Mouse (Mus musculus): ENCODE results near the gene Tgm2. TPM values are rescaled to one million over a fixed set of nuclear protein-coding genes. Genes with fewer than 3 reads are reported as not detected.

The Tgm2 gene
- polyA plus RNA-seq, 1 experiment, result 5.6 TPM

- no peak for TF ChIP-seq FLI1 (IDR thresholded peaks at IDR 0.05; ENCODE audit: low read length)
- no peak for TF ChIP-seq GATA1 (IDR thresholded peaks at IDR 0.05; ENCODE audit: borderline replicate concordance, low read length)
- peaks cover 86% of the 10 kb centered on the region for H3K27me3 ChIP-seq (replicated peaks)
- peaks cover 15% of the 10 kb centered on the region for H3K9me3 ChIP-seq
- H3K36me3 ChIP-seq (replicated peaks; ENCODE audit: low read length), result peaks cover 2% of the 10 kb centered on the region
- H3K4me1 ChIP-seq, result peaks cover 49% of the 10 kb centered on the region
- H3K4me3 ChIP-seq (replicated peaks), result no peak overlapping the region
These were observed 10.3 kb upstream of the Tgm2 start for GRCm38 (mm10) chr2:158156487-158156886.

GRCm38 (mm10) chr2:158155615-158156014, 9.4 kb upstream of the Tgm2 start:
- H3K27me3 ChIP-seq (replicated peaks), result peaks cover 85% of the 10 kb centered on the region

DNA sequence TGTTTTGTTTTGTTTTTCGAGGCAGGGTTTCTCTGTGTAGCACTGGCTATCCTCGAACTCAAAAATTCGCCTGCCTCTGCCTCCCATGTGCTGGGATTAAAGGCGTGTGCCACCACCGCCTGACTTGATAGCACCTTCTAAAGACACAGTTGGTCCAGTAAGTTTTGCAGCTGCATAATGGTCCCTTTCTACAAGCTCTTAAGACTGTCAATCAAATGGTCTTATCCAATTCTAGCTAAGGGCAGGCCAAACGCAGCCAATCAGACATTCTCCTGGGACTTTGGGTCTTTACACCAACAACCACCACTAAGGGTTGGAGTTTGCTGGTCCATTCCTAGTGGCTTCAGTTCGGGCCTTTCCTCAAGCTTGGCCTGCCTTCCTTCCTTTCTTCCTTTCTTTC, 8.9 kb upstream of the Tgm2 start:
- TF ChIP-seq FLI1 (IDR thresholded peaks at IDR 0.05; ENCODE audit: low read length), result no peak
- Histone ChIP-seq H3K27me3 (replicated peaks) (peaks cover 85% of the 10 kb centered on the region), H3K4me3 (replicated peaks) (no peak overlapping the region), H3K9me3 (peaks cover 26% of the 10 kb centered on the region), H3K36me3 (replicated peaks; ENCODE audit: low read length) (peaks cover 5% of the 10 kb centered on the region), H3K4me1 (peaks cover 35% of the 10 kb centered on the region)

More at GRCm38 (mm10) chr2:158155615-158156014, 9.4 kb upstream of the Tgm2 start:
- Histone ChIP-seq H3K36me3 (replicated peaks; ENCODE audit: low read length) (peaks cover 5% of the 10 kb centered on the region), H3K4me1 (peaks cover 41% of the 10 kb centered on the region), H3K9me3 (peaks cover 22% of the 10 kb centered on the region), H3K4me3 (replicated peaks) (no peak overlapping the region)
- TF ChIP-seq FLI1 (IDR thresholded peaks at IDR 0.05; ENCODE audit: low read length) (no peak), GATA1 (IDR thresholded peaks at IDR 0.05; ENCODE audit: borderline replicate concordance, low read length) (no peak)

DNA sequence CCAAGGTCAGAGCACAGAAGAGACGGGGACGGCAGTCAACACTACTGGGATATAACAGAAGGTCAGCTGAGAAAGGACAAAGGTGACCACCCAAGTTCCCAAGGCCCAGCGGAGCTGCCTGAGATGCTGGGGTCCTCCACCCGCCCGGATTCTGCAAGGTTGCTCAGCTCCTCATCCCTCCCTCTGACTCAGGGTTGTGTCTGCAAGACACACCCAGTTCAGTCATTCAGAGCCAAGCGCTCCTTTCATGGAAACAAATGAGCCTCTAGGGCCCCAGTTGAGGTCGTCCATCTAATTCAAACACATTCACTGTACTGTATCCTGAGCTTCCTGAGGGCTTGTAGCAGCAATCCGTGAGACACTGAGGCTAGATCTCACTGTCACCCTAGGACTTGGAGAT, 8.4 kb upstream of the Tgm2 start:
- peaks cover 89% of the 10 kb centered on the region for H3K27me3 ChIP-seq (replicated peaks)
- peaks cover 5% of the 10 kb centered on the region for H3K36me3 ChIP-seq (replicated peaks; ENCODE audit: low read length)
- TF ChIP-seq FLI1 (IDR thresholded peaks at IDR 0.05; ENCODE audit: low read length) (no peak), GATA1 (IDR thresholded peaks at IDR 0.05; ENCODE audit: borderline replicate concordance, low read length) (no peak)
- H3K4me3 ChIP-seq (replicated peaks), result no peak overlapping the region
- peaks cover 31% of the 10 kb centered on the region for H3K4me1 ChIP-seq
- peaks cover 29% of the 10 kb centered on the region for H3K9me3 ChIP-seq

DNA sequence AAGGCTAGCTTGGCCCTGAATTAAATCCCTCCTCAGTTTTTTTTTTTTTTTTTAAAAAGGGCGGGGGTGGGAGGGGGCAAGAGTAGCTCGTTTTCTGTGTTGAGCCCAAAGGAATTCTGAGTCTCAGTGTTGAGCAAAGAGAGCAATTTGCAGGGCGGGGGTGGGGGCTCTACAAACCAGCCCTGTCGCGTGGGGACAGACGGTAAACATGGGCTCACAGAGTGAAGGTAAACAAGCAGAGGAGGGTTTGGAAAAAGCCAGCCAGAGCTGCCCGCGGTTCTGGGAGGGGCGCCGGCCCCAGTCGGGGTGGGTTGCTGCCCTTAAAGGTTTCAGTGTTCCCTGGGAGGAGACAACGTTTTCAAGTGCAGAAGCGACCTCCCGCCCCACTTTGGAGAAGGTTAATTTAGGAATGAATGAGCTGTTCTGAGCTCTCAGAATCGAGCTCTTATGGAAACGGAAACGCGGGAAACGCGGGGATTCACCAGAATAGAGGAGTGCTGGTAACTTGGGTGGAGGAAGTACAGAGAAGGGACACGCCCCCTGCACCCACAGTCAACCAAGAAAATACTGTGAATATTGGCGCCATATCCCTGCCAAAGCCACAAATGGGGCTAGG, 7.6 kb upstream of the Tgm2 start:
- peaks cover 24% of the 10 kb centered on the region for H3K4me1 ChIP-seq
- peaks cover 90% of the 10 kb centered on the region for H3K27me3 ChIP-seq (replicated peaks)
- no peak for TF ChIP-seq FLI1 (IDR thresholded peaks at IDR 0.05; ENCODE audit: low read length)
- no peak for TF ChIP-seq GATA1 (IDR thresholded peaks at IDR 0.05; ENCODE audit: borderline replicate concordance, low read length)
- H3K9me3 ChIP-seq, result peaks cover 23% of the 10 kb centered on the region
- H3K36me3 ChIP-seq (replicated peaks; ENCODE audit: low read length), result peaks cover 4% of the 10 kb centered on the region
- H3K4me3 ChIP-seq (replicated peaks), result peak overlapping the region; percentile 86

- peaks cover 29% of the 10 kb centered on the region for H3K4me1 ChIP-seq
- TF ChIP-seq FLI1 (IDR thresholded peaks at IDR 0.05; ENCODE audit: low read length) (no peak), GATA1 (IDR thresholded peaks at IDR 0.05; ENCODE audit: borderline replicate concordance, low read length) (no peak)
- peaks cover 22% of the 10 kb centered on the region for H3K9me3 ChIP-seq
- peaks cover 4% of the 10 kb centered on the region for H3K36me3 ChIP-seq (replicated peaks; ENCODE audit: low read length)
- no peak overlapping the region for H3K4me3 ChIP-seq (replicated peaks)
- H3K27me3 ChIP-seq (replicated peaks), result peaks cover 86% of the 10 kb centered on the region
These were observed 6.6 kb upstream of the Tgm2 start for GRCm38 (mm10) chr2:158152685-158153309.

DNA sequence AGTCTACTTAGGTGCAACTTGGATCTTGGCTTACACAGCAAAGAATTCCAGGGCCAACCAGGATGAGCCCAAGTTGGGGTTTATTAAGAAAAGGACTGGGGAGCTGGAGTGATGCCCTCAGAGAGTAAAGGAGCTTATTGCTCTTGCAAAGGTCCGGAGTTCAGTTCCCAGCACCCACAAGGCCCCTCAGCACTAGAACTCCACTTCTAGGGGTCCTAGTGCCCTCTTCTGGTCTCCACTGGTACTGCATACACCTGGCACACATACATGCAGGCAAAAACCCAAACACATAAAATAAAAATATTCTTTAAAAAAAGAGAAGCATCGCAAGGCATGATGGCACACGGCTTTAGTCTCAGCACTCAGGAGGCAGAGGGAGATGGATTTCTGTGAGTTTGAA, 4.8 kb upstream of the Tgm2 start:
- peaks cover 4% of the 10 kb centered on the region for H3K36me3 ChIP-seq (replicated peaks; ENCODE audit: low read length)
- peaks cover 22% of the 10 kb centered on the region for H3K9me3 ChIP-seq
- H3K4me3 ChIP-seq (replicated peaks), result no peak overlapping the region
- peaks cover 38% of the 10 kb centered on the region for H3K4me1 ChIP-seq
- H3K27me3 ChIP-seq (replicated peaks), result peaks cover 86% of the 10 kb centered on the region
- TF ChIP-seq GATA1 (IDR thresholded peaks at IDR 0.05; ENCODE audit: borderline replicate concordance, low read length) (no peak), FLI1 (IDR thresholded peaks at IDR 0.05; ENCODE audit: low read length) (no peak)

DNA sequence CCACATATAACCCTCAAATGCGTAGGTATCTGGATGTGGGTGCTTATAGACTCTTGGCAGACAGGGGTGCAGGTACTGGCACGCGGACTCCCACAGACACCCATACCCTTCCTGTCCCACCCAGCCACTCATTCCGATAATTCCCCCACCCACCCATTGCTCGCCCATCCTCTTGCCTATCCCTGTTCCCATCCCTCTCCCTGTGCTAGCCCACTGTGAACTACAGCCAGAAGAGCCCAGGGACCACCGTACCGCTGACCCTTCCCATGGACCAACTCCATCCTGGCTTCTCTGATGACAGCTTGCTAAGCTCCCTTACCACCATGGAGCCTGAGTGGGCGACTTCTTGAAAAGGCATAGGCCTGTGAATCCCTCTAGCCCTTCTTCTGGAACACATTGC, 735 bp upstream of the Tgm2 start:
- peaks cover 55% of the 10 kb centered on the region for H3K4me1 ChIP-seq
- H3K4me3 ChIP-seq (replicated peaks), result no peak overlapping the region
- H3K36me3 ChIP-seq (replicated peaks; ENCODE audit: low read length), result peaks cover 4% of the 10 kb centered on the region
- peaks cover 90% of the 10 kb centered on the region for H3K27me3 ChIP-seq (replicated peaks)
- H3K9me3 ChIP-seq, result peaks cover 18% of the 10 kb centered on the region
- TF ChIP-seq FLI1 (IDR thresholded peaks at IDR 0.05; ENCODE audit: low read length) (no peak), GATA1 (IDR thresholded peaks at IDR 0.05; ENCODE audit: borderline replicate concordance, low read length) (no peak)

DNA sequence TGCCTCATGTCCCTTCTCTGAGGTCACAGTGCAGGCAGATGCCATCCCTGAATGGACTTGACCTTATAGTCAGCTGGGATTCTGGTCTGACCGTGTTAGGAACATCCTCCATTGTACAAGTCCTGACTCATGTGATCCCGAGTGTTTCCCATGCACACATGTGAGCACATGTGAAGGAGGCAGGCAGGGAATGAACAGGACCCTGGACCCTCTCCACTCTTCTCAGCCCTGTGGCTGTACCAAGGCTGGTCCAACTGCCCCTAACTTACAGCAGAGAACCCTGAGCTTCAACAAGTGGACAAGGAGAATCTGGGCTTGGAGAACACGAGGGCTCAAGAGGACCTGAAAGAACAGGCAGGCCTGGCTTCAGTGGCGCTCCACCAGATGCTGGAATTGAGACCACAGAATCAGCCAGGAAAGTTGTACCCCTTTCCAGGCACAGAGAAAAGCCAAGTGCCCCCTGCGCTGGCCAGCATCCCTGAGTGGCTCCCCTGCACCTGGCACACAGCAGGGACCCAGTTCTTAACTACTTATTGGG, 639 bp downstream of the Tgm2 start:
- Histone ChIP-seq H3K9me3 (peaks cover 7% of the 10 kb centered on the region), H3K4me1 (peaks cover 69% of the 10 kb centered on the region), H3K27me3 (replicated peaks) (peaks cover 91% of the 10 kb centered on the region), H3K4me3 (replicated peaks) (peak overlapping the region; percentile 89), H3K36me3 (replicated peaks; ENCODE audit: low read length) (no peaks in the 10 kb centered on the region)
- TF ChIP-seq FLI1 (IDR thresholded peaks at IDR 0.05; ENCODE audit: low read length) (no peak), GATA1 (IDR thresholded peaks at IDR 0.05; ENCODE audit: borderline replicate concordance, low read length) (no peak)

Data from megakaryocyte, embryonic 14.5 days (primary cell).